Mouse (Mus musculus) liver, adult 2 months (tissue): ENCODE measurements around the gene Zbtb34.

Experiments used
- CTCF ChIP-seq: fragments of 200-500 bp; IDR thresholded peaks from 2 replicates; pipeline ENCODE4 v1.5.1; 2011; ENCODE audit warnings: low read depth, low read length, control low read depth
- POLR2A ChIP-seq: fragments of 200-500 bp; IDR thresholded peaks from 2 replicates; pipeline ENCODE4 v1.6.1; 2011; ENCODE audit warnings: low read length, control low read depth; ENCODE audit not compliant: insufficient read depth; ENCODE audit errors: extremely low read depth

DNA sequence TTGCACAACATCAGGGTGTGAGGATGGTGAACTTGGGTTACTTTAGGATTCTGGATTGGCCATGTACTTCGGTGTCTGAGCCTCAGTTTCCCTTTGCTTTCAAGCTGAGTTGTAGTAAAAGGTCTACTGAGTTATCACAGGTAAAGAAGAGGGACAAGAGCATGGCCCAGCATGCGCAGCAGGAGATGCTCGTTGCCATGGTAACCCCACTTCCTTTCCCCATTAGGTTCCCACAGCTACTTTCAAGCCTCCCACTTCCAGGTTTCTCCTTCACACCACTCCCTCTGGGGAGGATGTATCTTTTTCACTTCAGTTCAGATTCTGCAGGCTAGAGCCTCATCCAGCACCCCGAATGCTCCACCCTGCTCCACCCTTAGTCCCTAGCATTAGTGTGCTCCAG is 9.8 kb upstream of the Zbtb34 start:
- TF ChIP-seq CTCF (no peak), POLR2A (no peak)
